Mouse (Mus musculus) G1E-ER4 (cell line): ENCODE results near the gene Fgd3. TPM values are rescaled to one million over a fixed set of nuclear protein-coding genes. Genes with fewer than 3 reads are reported as not detected.

ENCODE experiments used
- GATA1 ChIP-seq: IDR thresholded peaks from one replicate; pipeline ENCODE4 v1.8.0; 2012; ENCODE audit warnings: low read length, inconsistent platforms
- polyA plus RNA-seq: library from polyadenylated mRNA; stranded (reverse); fragments of >175 nt; gene quantifications from 2 replicates; pipeline ENCODE4 v1.2.3, GENCODE M21; 2012

Gene Fgd3
- polyA plus RNA-seq, 1 experiment, result 2.1 TPM

DNA sequence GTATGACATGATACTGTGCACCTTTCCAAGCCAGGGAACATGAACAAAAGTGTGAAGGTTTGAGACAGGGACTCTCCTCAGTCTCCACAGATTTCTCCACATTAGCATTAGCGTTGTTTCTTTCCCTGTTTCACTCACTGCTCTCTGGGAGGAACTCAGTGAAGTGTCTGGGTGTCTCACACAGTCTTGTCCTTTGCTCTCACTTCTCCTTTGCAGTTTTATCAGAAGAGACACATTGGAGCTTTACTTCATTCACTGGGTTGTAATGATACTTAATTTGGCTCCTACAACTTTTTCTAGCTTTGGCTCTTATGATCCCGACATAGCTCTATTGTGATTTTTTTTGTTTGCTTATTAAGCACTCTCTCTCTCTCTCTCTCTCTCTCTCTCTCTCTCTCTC, 28.4 kb upstream of the Fgd3 start:
- TF ChIP-seq GATA1, result no peak

DNA sequence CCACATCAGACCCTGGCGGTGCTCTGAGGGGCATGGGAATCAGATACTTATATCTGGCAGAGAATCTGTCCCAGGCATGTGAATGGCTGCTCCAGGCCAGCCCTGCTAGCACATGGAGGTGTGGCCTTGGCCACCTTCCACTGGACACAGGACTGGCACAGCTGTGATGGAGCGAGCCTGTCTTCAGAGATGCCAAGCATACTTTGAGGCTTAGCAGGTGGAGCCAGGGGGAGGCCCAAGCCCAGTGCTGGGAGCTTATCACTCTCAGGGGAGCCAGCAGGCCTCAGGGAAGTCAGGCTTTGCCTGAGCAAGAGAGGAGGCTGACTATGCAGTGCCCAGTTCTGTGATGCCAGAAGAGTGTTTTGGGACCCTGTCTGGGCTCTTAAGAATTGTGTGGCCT, 25.4 kb upstream of the Fgd3 start:
- no peak for TF ChIP-seq GATA1

DNA sequence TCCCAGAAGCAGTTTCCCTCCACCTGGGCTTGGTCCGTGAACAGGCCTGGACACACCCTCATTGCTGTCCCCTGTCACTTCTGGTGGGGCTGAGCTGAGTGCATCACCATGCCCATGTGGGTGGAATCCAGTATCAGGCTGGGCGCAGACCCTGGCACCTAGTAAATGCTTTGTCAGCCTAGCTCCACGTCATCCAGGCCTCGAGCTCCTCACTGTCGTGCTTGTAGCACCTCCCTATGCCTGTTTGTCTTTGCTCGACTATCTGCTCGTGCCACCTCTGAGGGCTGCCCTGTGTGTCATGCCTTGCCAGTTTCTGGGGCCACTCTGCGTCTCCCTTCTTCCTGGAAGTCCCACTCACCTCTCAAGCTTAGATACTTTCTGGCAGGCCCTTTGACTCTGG, 24.5 kb upstream of the Fgd3 start:
- TF ChIP-seq GATA1, result no peak

- no peak for TF ChIP-seq GATA1
Measured at GRCm38 (mm10) chr13:49342723-49343100, 22.6 kb upstream of the Fgd3 start.

DNA sequence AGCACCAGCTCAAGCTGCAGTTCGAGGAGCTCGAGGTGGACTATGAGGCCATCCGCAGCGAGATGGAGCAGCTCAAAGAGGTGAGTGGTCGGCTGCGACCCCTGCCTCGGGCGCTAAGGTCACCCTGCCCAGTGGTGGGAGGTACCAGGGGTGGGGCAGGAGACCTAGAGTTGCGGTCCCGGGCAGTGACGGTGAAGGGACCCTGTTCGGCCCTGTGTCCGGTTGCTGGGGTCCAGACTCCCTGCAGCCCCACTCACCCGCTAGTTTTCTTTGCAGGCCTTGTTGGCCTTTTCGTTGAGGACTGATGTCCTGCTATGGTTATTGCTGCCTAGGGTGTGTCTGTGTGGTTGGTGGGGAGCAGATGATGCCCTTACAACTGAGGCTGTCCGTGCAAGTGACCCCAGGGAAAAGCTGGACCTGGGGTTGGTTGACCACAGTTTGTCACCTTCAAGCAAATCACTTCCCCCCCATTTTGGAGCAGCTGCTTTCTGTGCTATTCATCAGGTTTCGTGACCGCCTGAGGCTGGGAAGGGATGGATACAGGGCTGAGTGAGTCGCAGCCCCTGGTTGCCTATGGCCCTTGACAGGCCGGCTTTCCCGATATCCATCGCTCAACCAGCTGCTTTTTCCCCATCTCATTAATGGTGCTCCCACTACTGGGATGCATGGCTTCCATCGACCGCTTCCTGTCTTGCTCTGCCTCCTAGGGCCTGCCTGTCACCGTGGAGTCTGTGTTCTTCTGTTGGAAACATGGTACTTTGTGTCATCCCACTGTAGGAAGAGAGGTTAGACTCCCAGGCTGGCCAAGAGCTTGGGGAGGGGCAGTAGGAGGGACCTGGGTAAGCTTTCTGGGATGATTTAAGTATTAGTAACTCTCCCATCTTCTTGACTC, 22.0 kb upstream of the Fgd3 start:
- no peak for TF ChIP-seq GATA1

DNA sequence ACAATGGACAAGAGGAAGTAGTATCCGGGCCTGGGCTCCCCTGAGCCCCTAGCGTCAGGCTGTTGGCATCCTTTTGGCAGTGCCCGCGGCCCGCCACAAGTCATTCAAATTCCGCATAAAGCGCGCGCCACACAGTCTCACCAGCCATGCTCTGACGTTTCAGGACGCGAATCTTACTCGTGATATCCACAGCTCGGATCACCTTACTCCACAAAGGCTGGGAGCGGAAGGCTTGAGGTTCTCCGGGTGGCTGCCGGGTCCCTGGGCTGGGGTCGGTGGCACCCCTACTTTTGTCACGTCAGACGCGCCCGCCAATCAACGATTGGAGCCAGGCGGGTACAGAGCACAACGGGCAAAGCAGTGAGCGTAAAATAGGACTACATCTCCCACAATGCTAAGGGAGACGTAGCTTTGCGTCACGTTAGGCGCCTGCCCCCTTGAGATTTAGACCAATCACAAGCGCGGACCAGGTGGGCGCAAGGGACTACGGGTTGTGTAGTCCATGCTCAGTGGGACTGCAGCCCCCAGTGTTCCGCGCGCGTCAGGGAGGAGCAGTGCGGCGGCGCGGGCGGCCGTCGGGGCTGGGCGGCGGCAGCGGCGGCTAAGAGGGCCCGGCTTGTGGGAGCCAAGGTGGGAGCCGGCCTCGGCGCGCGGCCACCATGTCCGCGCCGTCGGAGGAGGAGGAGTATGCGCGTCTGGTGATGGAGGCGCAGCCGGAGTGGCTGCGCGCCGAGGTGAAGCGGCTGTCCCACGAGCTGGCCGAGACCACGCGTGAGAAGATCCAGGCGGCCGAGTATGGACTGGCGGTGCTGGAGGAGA, 21.1 kb upstream of the Fgd3 start, which contains the start of gene Bicd2:
TSS of gene Bicd2 (plus strand) at position 574 of the 819 bp plus-strand sequence.
- TF ChIP-seq GATA1, result no peak

GRCm38 (mm10) chr13:49338893-49339546, 18.9 kb upstream of the Fgd3 start:
- no peak for TF ChIP-seq GATA1

- TF ChIP-seq GATA1, result no peak
Measured at GRCm38 (mm10) chr13:49335077-49335982, 15.2 kb upstream of the Fgd3 start.

DNA sequence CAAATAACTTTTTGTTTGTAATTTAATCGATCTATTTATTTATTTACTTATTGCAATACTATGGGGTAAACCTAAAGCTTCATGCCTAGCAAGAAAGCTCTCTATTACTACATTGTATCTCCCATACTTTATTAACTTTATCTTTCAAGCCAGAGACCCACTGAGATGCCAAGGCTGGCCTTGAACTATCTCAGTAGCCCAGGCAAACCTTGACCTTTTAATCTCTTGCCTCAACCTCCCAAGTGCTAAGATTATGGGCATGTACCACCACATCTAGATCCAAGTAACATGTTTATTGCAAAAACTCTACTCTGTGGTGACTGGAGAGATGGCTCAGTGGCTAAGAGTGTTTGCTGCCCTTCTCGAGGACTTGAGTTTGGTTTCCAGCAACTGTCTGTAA, 13.1 kb upstream of the Fgd3 start:
- no peak for TF ChIP-seq GATA1

DNA sequence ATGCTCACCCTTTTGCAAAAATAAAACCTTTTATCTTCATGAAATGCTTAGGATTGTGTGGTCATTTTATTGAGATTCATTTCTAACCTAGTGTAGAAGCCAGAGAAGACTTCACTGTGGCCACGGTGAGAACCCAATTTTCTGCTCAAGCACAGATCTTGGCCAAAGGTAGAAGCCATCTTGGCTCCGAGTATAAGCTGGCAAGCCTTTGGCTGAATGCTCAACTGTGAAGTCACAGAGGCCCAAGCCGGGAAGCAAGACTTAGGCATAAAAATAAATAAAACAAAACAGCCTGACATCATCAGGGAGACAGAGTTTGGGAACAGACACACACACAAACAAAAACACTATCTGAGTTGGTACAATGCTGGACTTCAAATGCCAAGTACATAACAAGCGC, 8.0 kb upstream of the Fgd3 start:
- TF ChIP-seq GATA1, result no peak

DNA sequence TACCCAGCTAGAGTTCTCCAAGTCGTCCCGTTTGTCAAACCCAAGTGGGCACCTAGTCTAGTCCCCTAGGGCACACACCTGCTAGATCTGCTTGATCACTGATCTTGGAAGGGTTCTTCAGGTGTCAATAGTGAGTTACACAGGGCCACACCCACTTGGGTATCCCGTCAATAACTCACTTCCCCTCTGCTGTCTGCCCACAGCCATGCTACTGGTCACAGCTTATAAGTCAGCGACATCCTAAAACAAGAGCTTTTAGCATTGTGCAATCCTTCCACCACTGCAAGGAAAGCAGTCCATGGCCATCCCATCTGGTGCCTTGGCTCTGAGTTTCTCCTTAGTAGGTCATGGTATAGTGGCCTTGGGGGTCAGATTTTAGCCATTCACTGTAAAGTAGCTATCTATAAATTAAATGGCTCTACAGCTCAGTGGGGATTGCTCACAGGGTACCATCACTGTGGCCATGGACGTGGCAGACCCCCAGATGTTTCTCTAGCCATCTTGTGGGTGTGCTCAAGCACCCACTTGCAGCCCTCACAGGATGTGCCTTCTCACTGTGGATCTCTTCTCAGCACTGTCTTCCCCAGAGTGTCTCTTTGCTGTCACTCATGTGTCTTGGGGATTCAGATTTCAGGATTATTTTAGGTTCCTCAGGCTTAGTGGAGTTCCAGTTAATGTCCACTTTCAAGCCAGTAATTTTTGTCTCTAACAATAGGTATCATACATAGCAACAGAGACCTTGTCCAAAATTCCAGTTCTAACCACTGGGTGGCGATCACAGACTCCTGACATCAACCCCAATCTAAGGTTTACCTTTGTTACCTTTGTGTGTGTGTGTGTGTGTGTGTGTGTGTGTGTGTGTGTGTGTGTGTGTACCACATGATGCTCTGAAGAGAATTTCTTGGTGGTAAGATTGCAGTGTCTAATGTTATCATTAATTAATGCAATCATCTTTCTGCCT, 6.4 kb upstream of the Fgd3 start:
- TF ChIP-seq GATA1, result no peak

DNA sequence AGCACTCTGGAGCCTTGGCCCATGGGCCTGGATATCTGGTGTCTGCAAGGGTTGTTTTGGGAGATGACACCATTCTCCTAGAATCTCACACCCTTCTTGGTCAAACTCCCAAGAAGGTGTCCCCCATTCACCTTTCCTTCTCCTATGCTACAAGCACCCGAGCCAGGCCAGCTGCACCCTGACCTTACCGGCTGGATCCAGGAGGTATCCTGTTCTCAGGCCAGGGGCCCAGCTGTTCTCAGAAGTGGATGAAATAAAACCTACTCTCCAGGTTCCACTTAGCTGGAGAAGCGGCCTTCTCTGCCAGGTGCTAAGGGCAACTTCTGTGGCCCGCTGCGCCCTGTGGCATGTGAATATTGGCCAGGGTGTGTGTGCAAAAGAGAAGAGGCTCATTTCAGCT, 4.8 kb upstream of the Fgd3 start:
- no peak for TF ChIP-seq GATA1

GRCm38 (mm10) chr13:49322739-49323138, 2.6 kb upstream of the Fgd3 start:
- TF ChIP-seq GATA1, result no peak

GRCm38 (mm10) chr13:49322169-49322568, 2.1 kb upstream of the Fgd3 start:
- TF ChIP-seq GATA1, result no peak
